Mouse (Mus musculus) T-helper 1 cell (primary cell): Measurements from ENCODE around the gene Rhox3a2.
"Not testable (repeated sequence)": the region's sequence is repeated elsewhere in the genome, so short reads cannot be mapped to it uniquely, and the experiment has no call there.

Experiments
- in situ Hi-C: fragments of 300-600 bp; cut with MboI, MseI; formaldehyde crosslinking; loops from one replicate; pipeline ENCODE4 v1.15.1; 2025; ENCODE audit warnings: high pct_unique_total_duplicates

Gene Rhox3a2

DNA sequence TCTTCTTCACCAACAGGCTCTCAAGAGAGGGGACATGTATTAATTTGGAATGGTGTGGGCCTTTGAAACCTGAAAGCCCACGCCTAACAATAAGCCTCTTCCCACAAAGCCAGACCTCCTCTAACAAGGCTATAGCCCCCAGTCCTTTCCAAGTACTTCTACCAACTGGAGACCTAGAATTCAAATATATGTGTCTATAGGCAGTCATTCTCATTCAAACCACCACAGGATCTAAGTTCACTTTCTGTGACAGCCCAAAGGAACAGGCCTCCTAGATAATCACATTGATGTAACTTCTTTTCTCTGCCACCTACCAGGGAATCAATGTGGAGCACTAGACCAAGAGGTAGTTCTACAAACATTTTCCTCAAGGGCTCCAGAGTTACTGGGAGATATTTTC, at the start of gene Rhox3a2:
TSS of gene Rhox3a2 (plus strand) at position 301 of the 400 bp plus-strand sequence.
- in situ Hi-C loops, result loop anchor here (25.0 kb wide), 1 partner anchor 133 kb away; the partner anchor contains the start of gene Rhox4d

DNA sequence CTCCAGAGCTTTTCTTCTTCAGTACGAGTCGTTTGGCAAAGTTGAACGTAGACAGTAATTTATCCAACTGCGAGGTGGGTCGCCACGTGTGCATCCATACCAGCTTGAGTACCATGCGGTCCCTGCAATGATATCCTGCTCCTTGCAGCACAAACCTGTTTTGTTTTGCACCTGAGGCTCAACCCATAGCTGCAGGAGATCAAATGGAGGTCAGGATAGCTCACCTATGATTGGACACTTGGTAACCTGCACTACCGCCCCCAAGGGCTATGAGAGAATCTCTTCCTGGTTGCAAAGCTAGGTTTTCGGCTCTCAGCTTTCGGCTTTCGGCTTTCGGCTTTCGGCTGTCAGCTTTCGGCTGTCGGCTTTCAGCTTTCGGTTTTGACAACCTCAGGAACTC, 10.7 kb downstream of the Rhox3a2 start, which contains the start of gene Rhox4a2:
TSS of gene Rhox4a2 (plus strand) at position 301 of the 400 bp plus-strand sequence.
- in situ Hi-C loops, result loop anchor here (25.0 kb wide), 1 partner anchor 122 kb away; the partner anchor contains the start of gene Rhox4d

DNA sequence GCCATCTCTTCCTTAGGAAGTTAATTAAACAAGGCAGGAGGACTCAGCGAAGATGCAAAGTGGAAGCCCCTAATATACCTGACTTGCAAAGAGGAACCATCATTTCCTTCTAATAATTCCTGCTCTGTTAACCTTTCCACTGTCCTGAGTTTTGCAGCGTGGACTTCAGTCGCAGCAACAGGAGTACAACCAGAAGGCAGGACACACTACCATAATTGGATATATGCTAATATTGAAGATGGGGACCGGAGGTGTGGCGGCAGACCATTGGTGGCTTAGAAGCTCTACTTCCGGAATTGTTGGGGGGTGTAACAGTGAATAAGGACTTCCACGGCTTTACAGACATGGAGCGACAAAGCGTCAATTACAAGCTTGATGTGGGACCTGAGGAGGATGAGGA, 31.9 kb downstream of the Rhox3a2 start, which contains the start of gene Rhox2b:
TSS of gene Rhox2b (plus strand) at position 301 of the 400 bp plus-strand sequence.
- in situ Hi-C loops, result not testable (repeated sequence)

DNA sequence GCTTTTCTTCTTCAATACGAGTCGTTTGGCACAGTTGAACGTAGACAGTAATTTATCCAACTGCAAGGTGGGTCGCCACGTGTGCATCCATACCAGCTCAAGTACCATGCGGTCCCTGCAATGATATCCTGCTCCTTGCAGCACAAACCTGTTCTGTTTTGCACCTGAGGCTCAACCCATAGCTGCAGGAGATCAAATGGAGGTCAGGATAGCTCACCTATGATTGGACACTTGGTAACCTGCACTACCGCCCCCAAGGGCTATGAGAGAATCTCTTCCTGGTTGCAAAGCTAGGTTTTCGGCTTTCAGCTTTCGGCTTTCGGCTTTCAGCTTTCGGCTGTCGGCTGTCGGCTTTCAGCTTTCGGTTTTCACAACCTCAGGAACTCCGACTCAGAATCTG, 52.4 kb downstream of the Rhox3a2 start, which contains the start of gene Rhox4b:
TSS of gene Rhox4b (plus strand) at position 301 of the 400 bp plus-strand sequence.
- in situ Hi-C loops, result loop anchor here (25.0 kb wide), 1 partner anchor 380 kb away; the partner anchor contains the start of gene Rhox5
